Mouse (Mus musculus) embryo, embryonic 11 days (tissue): ENCODE measurements around the gene Ddah2.
"Not testable (repeated sequence)": the region's sequence is repeated elsewhere in the genome, so short reads cannot be mapped to it uniquely, and the experiment has no call there.

Source experiments
- DNase-seq: peaks from one replicate; pipeline ENCODE4 v3.0.0-alpha.2; 2015

Gene Ddah2

DNA sequence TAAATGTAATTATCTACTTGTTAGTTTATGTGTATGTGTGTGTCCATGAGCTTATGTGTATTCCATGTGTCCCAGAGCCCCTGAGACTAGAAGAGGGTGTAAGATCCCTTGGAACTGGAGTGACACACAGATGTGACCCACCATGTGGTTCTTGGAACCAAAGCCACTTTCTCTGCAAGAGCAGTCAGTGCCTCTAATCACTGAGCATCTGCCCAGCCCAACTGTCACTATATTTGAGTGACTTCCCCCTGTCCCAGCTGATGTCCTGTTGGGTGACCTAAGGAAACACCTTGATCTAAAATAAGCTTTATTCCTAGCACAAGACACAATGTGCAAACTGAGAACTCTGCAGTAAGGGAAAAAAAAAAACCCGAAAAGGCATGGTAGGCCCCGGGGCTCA lies 30.5 kb upstream of the Ddah2 start:
- DNase-seq, result no peak

DNA sequence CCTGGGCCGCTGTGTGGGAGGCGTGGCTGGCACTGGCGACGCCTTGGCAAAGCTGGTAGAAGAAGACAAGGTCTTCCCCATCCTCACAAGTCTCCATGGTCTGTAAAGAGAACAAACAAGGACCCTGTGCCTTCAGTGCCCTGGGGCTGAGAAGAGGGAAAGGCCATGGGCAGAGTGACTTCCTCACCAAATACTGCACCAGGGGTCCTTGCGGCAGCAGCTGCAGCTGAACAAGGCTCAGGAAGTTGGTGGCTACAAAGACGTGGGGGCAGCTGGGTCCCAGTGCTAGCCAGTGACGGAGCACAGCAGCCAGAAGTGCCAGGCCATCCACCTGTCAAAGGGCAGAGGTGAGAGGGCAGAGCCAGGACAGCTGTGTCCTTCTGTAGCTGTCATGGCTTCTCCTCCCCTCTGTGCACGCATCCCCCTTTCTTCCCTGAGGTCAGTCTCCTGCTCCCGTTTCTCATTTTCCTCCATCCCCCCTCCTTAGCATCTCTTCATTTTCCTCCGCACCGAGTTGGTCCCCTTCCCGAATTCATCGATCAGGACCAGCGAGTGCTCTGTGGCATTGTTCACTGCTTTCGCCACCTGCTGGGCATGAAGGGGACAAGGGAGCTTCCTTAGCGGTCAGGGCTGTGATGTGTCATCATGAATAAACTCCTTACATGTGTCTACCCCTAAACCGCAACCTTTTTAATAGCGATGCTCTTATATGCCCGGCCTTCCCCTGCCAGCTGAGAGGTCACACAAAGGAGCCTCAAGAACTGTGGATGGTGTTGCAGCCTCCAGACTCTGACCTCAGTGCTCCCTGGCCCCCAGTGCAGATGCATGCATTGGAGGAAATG lies 28.9 kb upstream of the Ddah2 start:
- peak; percentile 66 for DNase-seq

DNA sequence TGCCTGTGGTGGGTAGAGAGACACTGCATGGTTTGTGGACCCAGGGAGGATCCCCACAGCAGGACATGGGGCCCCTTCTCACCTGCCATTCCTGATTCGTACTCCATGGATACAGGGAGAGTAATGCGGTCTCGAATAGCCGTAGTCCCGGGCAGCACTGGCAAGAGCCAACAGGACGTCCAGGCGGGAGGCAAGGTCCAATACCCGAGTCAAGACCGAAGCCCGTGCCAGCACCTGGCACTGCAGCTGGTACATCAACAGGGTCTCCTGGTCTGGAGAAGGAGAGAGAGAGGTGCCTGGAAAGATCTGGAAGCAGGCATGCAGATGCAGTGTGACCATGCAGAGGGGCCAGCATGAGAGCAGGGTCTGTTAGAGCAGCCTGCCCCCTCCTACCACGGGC lies 27.6 kb upstream of the Ddah2 start:
- no peak for DNase-seq

- DNase-seq, result no peak
Measured at GRCm38 (mm10) chr17:35031880-35032279, 27.0 kb upstream of the Ddah2 start.

DNA sequence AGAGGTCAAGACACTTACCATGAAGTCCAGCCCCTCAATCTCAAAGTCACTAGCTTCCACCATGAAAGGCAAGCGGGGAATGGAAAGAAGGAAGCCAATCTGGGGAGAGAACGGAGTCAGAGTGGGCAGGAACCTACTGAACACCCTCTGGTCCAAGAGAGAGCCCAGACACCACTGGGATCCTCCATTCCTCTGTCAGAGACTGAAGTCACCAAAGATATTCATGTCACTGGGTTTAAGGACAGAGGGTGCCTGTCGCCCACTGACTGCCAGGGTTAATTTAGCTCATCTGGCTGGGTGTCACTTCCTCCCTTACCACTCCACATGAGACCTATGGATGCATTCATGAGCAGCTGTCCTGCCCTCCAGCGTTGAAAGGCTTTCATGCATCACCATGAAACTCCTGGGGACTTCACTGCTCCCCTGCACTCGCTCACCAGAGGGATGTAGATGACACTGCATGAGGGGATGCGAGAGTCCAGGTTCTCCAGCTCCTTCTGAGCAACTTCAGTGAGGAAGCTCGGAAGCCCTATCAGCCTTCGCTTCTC lies 26.4 kb upstream of the Ddah2 start:
- DNase-seq, result no peak

GRCm38 (mm10) chr17:35033703-35034102 lies 25.1 kb upstream of the Ddah2 start:
- DNase-seq, result not testable (repeated sequence)

GRCm38 (mm10) chr17:35034896-35035295 lies 23.9 kb upstream of the Ddah2 start:
- no peak for DNase-seq

GRCm38 (mm10) chr17:35039121-35039873 lies 19.5 kb upstream of the Ddah2 start:
- no peak for DNase-seq

- DNase-seq, result no peak
Measured at GRCm38 (mm10) chr17:35043794-35044193, 15.0 kb upstream of the Ddah2 start.

DNA sequence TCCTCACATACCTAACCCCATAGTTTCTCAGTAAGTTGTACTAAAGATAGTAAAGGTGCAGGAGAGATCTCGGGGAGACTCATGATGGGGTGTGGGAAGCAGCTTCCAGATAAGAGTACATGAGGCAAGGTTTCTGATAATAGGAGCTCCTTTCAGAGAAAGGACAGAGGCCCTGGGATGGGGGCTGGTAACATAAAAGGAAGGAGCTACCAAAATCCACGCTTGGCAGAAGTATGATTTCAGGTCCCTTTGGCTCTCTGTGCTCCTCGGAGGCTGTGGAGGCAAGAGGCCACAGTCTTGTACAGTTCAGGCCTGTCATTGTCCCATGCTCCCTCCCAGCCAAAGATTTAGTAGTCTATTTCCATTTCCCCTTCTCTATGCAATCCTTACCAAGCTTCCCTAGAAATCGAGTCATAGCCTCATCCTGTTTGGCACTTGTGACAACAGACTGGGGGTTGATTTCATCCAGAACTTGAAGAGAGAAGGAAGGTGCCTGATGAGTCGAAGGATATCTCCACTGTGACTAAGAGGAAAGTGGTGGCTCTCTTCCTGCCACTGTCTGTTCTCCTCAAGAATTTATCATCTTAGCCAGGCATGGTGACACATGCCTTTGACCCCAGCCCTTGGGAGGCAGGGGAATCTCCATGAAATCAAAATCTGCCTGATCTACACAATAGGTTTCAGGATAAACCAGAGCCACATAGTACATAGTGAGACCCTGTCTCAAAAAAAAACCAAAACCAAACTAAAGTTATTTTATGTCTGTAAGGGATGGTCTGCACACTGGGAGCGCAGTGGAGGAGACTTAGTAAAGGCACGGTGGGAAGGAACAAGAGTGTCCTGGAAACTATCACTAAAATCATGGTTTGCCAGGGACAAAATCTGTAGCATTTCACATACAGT lies 13.7 kb upstream of the Ddah2 start:
- no peak for DNase-seq

- no peak for DNase-seq
Measured at GRCm38 (mm10) chr17:35045807-35046680, 12.8 kb upstream of the Ddah2 start.

GRCm38 (mm10) chr17:35046681-35047455 lies 12.0 kb upstream of the Ddah2 start, which contains the start of gene Msh5:
Gene Msh5, minus strand, starts transcription at chr17:35046745.
- peak; percentile 99 for DNase-seq

DNA sequence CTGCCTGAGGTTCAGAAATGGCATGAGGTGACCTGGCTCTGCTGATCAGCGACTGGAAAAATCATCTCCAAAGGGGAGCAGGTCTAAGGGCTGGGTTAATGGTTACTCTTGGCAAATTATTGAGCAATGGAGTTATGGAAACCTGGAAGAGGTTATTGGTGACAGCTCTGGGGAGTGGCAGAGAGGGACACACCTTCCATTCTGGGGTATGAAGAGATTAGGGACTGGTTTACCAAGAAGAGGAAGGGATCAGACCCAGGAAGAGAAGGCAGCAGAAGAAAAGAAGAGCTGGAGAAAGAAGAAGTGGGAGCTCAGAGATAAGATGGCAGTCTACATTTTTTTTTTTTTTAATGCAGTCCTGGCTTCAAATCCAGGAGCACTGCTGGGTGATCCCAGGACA lies 11.1 kb upstream of the Ddah2 start:
- DNase-seq, result no peak

- no peak for DNase-seq
Measured at GRCm38 (mm10) chr17:35048149-35048931, 10.5 kb upstream of the Ddah2 start.

DNA sequence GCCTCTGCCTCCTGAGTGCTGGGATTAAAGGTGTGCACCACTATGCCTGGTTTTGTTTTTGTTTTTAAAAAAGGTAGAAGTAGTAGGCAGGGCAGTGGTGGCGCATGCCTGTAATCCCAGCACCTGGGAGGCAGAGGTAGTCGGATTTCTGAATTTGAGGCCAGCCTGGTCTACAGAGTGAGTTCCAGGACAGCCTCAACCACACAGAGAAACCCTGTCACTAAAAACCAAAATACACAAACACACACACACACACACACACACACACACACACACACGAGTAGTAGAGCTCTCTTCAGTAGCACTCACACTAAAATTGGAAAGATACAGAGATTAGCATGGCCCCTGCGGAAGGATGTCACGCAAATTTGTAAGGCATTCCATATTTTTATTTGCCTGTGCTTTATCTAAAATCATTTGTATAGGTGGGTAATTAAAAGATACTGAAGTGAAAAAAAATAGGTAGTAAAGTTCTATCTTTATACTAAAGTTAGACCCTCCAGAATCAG lies 9.8 kb upstream of the Ddah2 start:
- DNase-seq, result no peak

DNA sequence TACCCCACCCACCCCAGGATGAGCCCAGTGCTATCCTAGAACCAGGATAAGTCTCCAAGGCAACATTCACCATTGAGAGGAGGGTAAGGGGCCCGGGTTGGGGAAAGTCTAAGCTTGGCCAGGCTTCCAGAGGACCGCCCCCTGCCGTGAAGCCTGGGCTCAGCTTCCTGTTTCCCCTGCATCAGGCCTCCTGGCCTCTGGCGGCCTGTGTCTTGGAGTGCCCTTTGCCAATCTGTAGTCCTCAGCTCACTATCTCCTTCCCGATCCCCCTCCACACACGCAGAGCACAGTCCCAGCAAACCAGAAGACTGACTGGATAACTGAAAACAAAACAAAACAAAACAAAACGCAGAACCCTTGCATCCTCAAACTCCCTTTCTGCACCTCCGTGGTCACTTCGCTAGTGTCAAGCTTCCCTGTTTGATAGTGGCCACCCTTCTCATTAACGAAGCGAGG lies 9.2 kb upstream of the Ddah2 start, which contains the start of gene Clic1:
Clic1 (plus strand) TSS at position 406 of the 456 bp plus-strand sequence.
- DNase-seq, result peak; percentile 93

DNA sequence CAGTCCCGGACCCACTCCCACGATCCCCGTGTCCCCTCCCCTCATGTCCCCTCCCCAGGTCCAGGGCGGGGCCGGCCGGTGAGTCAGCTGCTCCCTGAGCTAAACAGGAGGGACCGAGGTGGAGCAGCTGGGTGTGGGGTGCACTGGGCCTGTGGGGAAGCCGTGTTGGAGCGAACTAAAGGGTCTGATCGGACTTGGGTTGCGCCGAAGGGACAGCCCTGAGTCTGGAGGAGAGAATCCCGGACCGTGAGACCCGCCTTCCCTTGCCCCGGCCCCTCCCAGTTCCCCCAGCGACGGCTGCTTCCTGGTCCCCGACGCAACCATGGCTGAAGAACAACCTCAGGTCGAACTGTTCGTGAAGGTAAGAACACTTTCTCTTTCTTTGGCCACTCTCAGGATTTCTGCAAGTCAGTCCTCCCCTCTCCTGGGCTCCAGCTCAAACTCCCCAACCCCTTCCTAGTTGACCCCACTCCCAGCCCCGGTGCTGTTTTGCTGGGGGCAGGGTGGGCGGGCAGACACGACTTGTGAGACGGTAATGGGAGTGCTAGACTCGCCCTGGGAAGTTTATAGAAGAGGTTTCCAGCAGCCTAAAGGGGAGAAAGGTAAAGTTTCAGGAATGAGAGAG lies 8.6 kb upstream of the Ddah2 start:
- peak; percentile 81 for DNase-seq

- DNase-seq, result peak; percentile 87
Measured at GRCm38 (mm10) chr17:35051156-35052086, 7.4 kb upstream of the Ddah2 start.
